Mouse (Mus musculus): Measurements from ENCODE around the gene Vcp. TPM values are rescaled to one million over a fixed set of nuclear protein-coding genes. Genes with fewer than 3 reads are reported as not detected.
A peak's percentile ranks its signal among the peaks of the same experiment; 100 is the strongest.

Vcp gene
- polyA plus RNA-seq, 1 experiment from 2014 or later: 692 TPM

DNA sequence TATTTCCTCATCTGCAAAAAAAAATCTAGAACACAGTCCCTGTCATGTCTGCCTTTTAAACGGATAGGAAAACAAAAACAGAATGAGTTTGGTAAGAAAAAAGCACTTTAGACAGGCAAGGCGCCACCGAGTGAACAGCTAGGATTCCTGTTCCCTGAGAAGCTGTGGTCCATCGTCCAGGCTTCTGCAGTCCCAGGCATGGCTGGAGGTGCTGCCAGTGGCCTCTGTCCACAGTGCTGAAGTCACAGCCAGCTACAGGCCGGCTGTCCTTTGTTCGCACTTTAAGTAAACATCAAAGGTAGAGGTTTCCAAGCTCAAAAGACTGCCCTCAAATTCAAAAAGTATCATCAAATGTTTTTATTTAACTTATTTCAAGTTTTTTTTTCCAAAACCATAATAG is 55.3 kb downstream of the Vcp start:
- Histone ChIP-seq H3K36me3 (no peaks in the 10 kb centered on the region), H3K4me2 (no peak overlapping the region), H3K4me1 (replicated peaks) (peaks cover 9% of the 10 kb centered on the region), H3K27ac (no peak overlapping the region), H3K27me3 (peaks cover 38% of the 10 kb centered on the region), H3K9ac (replicated peaks) (no peak overlapping the region), H3K4me3 (replicated peaks) (no peak overlapping the region), H3K9me3 (no peaks in the 10 kb centered on the region)
- no peak for ATAC-seq (ENCODE audit: insufficient number of reproducible peaks, insufficient read depth, low FRiP score, low TSS enrichment, low read depth)
- WGBS: 2% methylated on average over 6 of the region's 6 CpGs

DNA sequence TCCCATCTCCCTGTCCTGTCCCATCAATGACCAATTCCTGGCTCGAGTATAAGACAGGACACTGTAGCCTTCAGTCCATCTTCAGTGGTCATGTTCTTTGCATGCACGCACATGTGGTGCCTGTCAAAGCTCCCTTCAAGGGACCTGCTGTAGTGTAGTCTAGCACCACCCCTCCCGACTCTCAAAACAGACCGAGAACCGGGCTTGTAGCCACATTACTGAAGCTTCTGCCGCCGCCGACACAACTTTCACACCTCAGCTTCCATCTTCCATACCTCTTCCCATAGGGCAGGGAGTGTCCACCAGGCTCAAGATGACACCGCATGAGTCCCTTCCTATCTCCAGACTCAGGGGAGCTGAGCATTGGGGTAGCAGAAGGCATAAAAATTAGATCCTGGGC is 56.1 kb downstream of the Vcp start:
- Histone ChIP-seq H3K9ac (replicated peaks) (no peak overlapping the region), H3K4me1 (replicated peaks) (peaks cover 7% of the 10 kb centered on the region), H3K9me3 (no peaks in the 10 kb centered on the region), H3K27ac (no peak overlapping the region), H3K4me2 (no peak overlapping the region), H3K36me3 (no peaks in the 10 kb centered on the region), H3K27me3 (peaks cover 41% of the 10 kb centered on the region), H3K4me3 (replicated peaks) (no peak overlapping the region)
- ATAC-seq (ENCODE audit: insufficient number of reproducible peaks, insufficient read depth, low FRiP score, low TSS enrichment, low read depth): no peak
- 84% methylated on average over 9 of the region's 9 CpGs for WGBS

DNA sequence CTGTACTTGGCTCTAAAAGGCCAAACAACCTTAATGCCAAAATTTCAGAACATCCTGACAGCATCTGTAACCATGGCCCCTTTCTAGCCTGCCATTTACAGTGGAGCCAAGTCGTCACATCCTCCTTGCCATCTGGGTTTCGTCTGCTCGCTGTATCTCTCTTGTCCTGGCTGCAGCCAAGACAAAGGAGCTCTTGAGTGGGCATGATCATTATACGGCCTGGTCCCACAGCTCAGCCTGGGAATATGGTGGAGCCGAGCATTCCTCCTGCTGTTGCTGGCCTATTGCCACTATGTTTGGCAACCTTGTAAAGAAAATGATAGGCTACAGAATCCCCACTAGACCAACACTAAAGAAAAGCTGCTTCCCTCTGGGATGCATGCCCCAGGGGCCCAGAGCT is 57.0 kb downstream of the Vcp start:
- Histone ChIP-seq H3K9me3 (no peaks in the 10 kb centered on the region), H3K9ac (replicated peaks) (no peak overlapping the region), H3K4me1 (replicated peaks) (no peaks in the 10 kb centered on the region; the same call in 1 of the 2 replicates), H3K27me3 (peaks cover 41% of the 10 kb centered on the region), H3K36me3 (no peaks in the 10 kb centered on the region), H3K4me3 (replicated peaks) (no peak overlapping the region), H3K27ac (no peak overlapping the region), H3K4me2 (no peak overlapping the region)
- ATAC-seq (ENCODE audit: insufficient number of reproducible peaks, insufficient read depth, low FRiP score, low TSS enrichment, low read depth): no peak
- 74% methylated on average over 5 of the region's 5 CpGs for WGBS

DNA sequence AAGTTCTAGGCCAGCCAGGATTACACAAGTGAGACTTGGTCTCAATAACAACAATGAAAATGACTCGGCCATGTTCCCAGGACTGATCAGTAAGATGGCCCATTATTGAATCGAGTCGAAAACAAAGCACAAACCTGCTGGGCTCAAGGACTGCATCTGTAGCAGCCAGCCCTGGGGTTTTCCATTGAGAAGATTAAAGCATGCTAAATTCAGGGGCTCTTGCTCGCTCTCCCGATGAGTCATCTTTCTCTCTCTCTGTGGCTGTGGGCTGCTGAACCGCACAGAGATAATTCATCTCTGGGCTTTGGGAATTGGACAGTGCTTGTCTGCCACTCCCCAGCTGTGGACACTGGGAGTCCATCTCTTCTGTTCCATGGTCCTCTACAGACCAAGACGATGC is 58.9 kb downstream of the Vcp start:
- Histone ChIP-seq H3K27me3 (peaks cover 43% of the 10 kb centered on the region), H3K9me3 (no peaks in the 10 kb centered on the region), H3K4me1 (replicated peaks) (no peaks in the 10 kb centered on the region; the same call in 1 of the 2 replicates), H3K4me3 (replicated peaks) (no peak overlapping the region), H3K27ac (no peak overlapping the region), H3K9ac (replicated peaks) (no peak overlapping the region), H3K4me2 (no peak overlapping the region), H3K36me3 (no peaks in the 10 kb centered on the region)
- ATAC-seq (ENCODE audit: insufficient number of reproducible peaks, insufficient read depth, low FRiP score, low TSS enrichment, low read depth): no peak
- WGBS: 84% methylated on average over 7 of the region's 7 CpGs

DNA sequence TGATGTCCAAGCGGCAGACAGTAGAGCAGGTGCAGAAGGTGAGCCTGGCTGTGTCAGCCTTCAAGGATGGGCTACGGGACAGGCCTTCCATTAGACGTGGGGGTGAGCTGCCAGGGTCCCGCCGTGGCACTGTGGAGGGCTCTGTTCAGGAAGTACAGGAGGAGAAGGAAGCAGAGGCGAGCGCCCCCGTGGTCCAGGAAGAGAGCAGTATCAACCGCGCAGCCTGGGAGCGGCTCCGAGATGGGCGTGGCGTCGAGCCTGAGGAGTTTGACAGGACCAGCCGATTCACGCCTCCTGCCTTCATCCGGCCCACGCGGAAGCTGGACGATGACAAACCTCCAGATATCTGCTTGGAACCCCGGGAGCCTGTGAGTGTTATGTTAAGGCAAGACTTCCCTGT is 66.7 kb downstream of the Vcp start:
- peak overlapping the region; percentile 44 for H3K4me2 ChIP-seq
- ATAC-seq (ENCODE audit: insufficient number of reproducible peaks, insufficient read depth, low FRiP score, low TSS enrichment, low read depth): no peak; the same call in 1 of the 2 replicates
- H3K36me3 ChIP-seq: no peaks in the 10 kb centered on the region
- peaks cover 6% of the 10 kb centered on the region; the same call in 1 of the 2 replicates for H3K4me1 ChIP-seq (replicated peaks)
- peaks cover 62% of the 10 kb centered on the region for H3K27me3 ChIP-seq
- no peaks in the 10 kb centered on the region for H3K9me3 ChIP-seq
- WGBS: 13% methylated on average over 22 of the region's 22 CpGs
- H3K9ac ChIP-seq (replicated peaks): no peak overlapping the region
- H3K4me3 ChIP-seq (replicated peaks): 0 out of 2 replicates have a peak overlapping the region, but pooled peaks have one; percentile 7
- no peak overlapping the region for H3K27ac ChIP-seq

DNA sequence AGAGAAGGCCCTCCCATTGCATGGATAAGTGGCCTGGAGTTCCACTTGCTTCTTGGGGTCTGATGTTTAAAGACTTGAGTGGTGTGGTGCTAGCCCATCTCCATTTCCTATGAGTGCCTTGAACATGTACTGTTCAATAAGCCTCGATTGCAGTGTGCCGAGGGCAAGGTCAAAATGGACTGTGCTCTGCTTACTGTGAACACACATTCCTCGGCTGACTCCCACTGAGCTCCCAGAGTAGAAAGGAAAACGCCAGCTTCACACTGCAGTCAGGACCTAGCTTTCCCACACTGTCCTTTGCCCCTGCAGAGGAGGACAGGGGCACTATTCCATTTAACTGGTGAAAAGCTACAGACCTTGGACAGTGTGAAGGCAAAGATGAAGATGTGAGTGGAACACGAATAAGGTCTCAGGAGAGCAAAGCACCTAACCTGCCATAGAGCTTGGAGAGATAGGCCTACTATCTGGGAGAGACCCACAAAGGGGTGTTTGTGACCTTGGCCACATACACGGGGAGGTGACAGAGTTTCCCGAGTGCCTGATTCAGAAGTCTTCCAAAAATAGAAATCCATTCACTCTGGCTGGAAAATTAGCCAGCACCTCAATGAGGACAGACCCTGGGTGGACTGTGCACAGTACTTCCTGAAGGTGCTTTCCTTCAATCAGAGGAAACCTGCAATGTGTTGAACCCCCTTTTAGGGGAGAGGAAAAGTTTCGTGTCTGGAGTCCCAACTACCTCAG is 67.9 kb downstream of the Vcp start:
- Histone ChIP-seq H3K4me3 (replicated peaks) (no peak overlapping the region), H3K4me2 (no peak overlapping the region), H3K27ac (no peak overlapping the region), H3K27me3 (peaks cover 49% of the 10 kb centered on the region), H3K9me3 (no peaks in the 10 kb centered on the region), H3K4me1 (replicated peaks) (peaks cover 6% of the 10 kb centered on the region; the same call in 1 of the 2 replicates), H3K36me3 (no peaks in the 10 kb centered on the region), H3K9ac (replicated peaks) (no peak overlapping the region)
- ATAC-seq (ENCODE audit: insufficient number of reproducible peaks, insufficient read depth, low FRiP score, low TSS enrichment, low read depth): no peak
- 74% methylated on average over 8 of the region's 8 CpGs for WGBS

Other genes starting within 250 kb of the Vcp start
- gene Ccl19, start 243.9 kb downstream of the Vcp start, polyA plus RNA-seq (2016; fragmentation: Nextera tagmentation; extraction: Ambion mirVana): not detected in 2 replicates
- 3.1 and 4.0 TPM in 2 replicates for gene Ccl21a, start 226.5 kb downstream of the Vcp start, polyA plus RNA-seq (2016; fragmentation: Nextera tagmentation; extraction: Ambion mirVana)
- 0.06 TPM in 1 of 2 replicates, not detected in the other for gene Fam205a1, start 146.6 kb downstream of the Vcp start, polyA plus RNA-seq (2016; fragmentation: Nextera tagmentation; extraction: Ambion mirVana)
- 0.09 TPM in 1 of 2 replicates, not detected in the other for gene Gm12394, start 143.7 kb downstream of the Vcp start, polyA plus RNA-seq (2016; fragmentation: Nextera tagmentation; extraction: Ambion mirVana)
- 0.35 TPM in 1 of 2 replicates, not detected in the other for gene Fam205c, start 126.3 kb downstream of the Vcp start, polyA plus RNA-seq (2016; fragmentation: Nextera tagmentation; extraction: Ambion mirVana)
- gene Phf24, start 83.8 kb downstream of the Vcp start, polyA plus RNA-seq (2016; fragmentation: Nextera tagmentation; extraction: Ambion mirVana): 0.14 and 0.31 TPM in 2 replicates
- gene Dnajb5, start 50.7 kb downstream of the Vcp start, polyA plus RNA-seq (2016; fragmentation: Nextera tagmentation; extraction: Ambion mirVana): 6.6 and 7.4 TPM in 2 replicates
- 0.46 and 0.78 TPM in 2 replicates for gene 1700022I11Rik, start 30.9 kb downstream of the Vcp start, polyA plus RNA-seq (2016; fragmentation: Nextera tagmentation; extraction: Ambion mirVana)
- 18.4 and 20.6 TPM in 2 replicates for gene Fancg, start 10.0 kb upstream of the Vcp start, polyA plus RNA-seq (2016; fragmentation: Nextera tagmentation; extraction: Ambion mirVana)
- 27.0 and 30.3 TPM in 2 replicates for gene Pigo, start 25.3 kb upstream of the Vcp start, polyA plus RNA-seq (2016; fragmentation: Nextera tagmentation; extraction: Ambion mirVana)
- 344 and 353 TPM in 2 replicates for gene Stoml2, start 31.2 kb upstream of the Vcp start, polyA plus RNA-seq (2016; fragmentation: Nextera tagmentation; extraction: Ambion mirVana)
- 12.1 and 13.4 TPM in 2 replicates for gene Fam214b, start 45.7 kb upstream of the Vcp start, polyA plus RNA-seq (2016; fragmentation: Nextera tagmentation; extraction: Ambion mirVana)
- 3.5 and 4.0 TPM in 2 replicates for gene Unc13b, start 58.4 kb upstream of the Vcp start, polyA plus RNA-seq (2016; fragmentation: Nextera tagmentation; extraction: Ambion mirVana)